Mouse (Mus musculus): ENCODE measurements at regions not wholly inside any gene's neighbourhood (a gene's known extent, or its start where the extent isn't known, plus 50 kb on each side); places are given as distances from the start of the nearest gene placed in this dataset.

DNA sequence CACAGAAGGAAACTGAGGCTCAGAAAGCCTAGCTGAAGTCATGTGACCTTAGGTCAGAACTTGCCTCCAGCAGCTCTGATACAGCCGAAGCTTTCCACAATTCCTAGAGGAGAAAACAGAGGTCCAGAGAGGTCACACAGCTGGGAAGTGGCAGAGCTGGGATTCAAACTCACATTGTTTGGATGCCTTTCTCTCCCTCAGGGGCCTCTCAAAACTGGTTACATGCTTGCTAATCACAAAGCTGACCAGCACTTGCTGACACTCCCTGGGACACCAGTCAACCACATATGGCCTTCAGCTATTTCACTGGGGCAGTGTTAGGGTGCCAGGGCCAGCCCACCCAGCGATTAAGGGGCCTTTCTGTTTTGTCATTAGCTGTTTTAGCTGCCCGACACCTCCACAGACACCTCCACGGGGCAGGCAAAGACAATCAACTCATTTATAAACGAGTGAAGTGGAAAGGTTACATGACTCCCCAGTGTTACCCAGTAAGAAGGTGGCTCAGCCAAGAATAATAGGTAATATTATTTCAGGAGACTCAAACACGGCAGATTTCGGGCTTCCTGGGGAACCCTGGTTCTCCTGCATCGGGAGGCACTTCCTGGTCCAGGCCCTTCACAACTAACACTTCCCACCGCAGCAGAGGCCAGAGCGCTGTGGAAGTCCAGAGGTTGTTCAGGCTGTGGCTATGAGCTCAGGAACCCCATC is 71.4 kb downstream of the 2410131K14Rik start:
- no peak overlapping the region for H3K9ac ChIP-seq (ENCODE audit: control insufficient read depth, low read depth, low read length, poor library complexity, severe bottlenecking)
- H3K79me2 ChIP-seq (ENCODE audit: control insufficient read depth, insufficient read depth, low read length, poor library complexity) = no peaks in the 10 kb centered on the region
- DNase-seq (ENCODE audit: low read depth, low spot score) = no peak
- H3K9me3 ChIP-seq (replicated peaks; ENCODE audit: insufficient read depth, low read length) = no peaks in the 10 kb centered on the region
- H3K4me3 ChIP-seq (ENCODE audit: control insufficient read depth in 1 of 2, insufficient read depth in 1 of 2, low read depth in 2 of 2, low read length in 2 of 2) = no peak overlapping the region
- no peak for TF ChIP-seq TBP (IDR thresholded peaks at IDR 0.05; ENCODE audit: low read depth, low read length)
- no peak for TF ChIP-seq MAFK (IDR thresholded peaks at IDR 0.05; ENCODE audit: borderline replicate concordance, low read depth, low read length)
- no peak for TF ChIP-seq ZNF384 (IDR thresholded peaks at IDR 0.05; ENCODE audit: low read depth, low read length)
- TF ChIP-seq TAL1 (IDR thresholded peaks at IDR 0.05; ENCODE audit: low read length) = no peak
- TF ChIP-seq CTCF (IDR thresholded peaks at IDR 0.05 in 2 of 3, conservative IDR thresholded peaks at IDR 0.05 in 1 of 3; ENCODE audit: control insufficient read depth in 1 of 3, insufficient read depth in 1 of 3, low read depth in 2 of 3, low read length in 3 of 3, poor library complexity in 1 of 3, severe bottlenecking in 1 of 3) = no peak
- TF ChIP-seq MYC (IDR thresholded peaks at IDR 0.05; ENCODE audit: low read depth, low read length) = no peak
- TF ChIP-seq MYB (IDR thresholded peaks at IDR 0.05; ENCODE audit: low read depth, low read length) = no peak
- no peak for TF ChIP-seq ZC3H11A (IDR thresholded peaks at IDR 0.05; ENCODE audit: low read depth, low read length)
- no peak for TF ChIP-seq ETS1 (IDR thresholded peaks at IDR 0.05; ENCODE audit: low read depth, low read length)
- no peaks in the 10 kb centered on the region for H3K36me3 ChIP-seq (ENCODE audit: control insufficient read depth in 1 of 2, insufficient read depth in 2 of 2, low read length in 2 of 2)
- H3K27me3 ChIP-seq (ENCODE audit: control insufficient read depth in 1 of 2, insufficient read depth in 2 of 2, low read length in 2 of 2) = no peaks in the 10 kb centered on the region
- no peaks in the 10 kb centered on the region for H3K4me1 ChIP-seq (ENCODE audit: control insufficient read depth in 1 of 2, insufficient read depth in 2 of 2, low read length in 2 of 2)
- no peak overlapping the region for H3K27ac ChIP-seq (ENCODE audit: control insufficient read depth, low read depth, low read length)

DNA sequence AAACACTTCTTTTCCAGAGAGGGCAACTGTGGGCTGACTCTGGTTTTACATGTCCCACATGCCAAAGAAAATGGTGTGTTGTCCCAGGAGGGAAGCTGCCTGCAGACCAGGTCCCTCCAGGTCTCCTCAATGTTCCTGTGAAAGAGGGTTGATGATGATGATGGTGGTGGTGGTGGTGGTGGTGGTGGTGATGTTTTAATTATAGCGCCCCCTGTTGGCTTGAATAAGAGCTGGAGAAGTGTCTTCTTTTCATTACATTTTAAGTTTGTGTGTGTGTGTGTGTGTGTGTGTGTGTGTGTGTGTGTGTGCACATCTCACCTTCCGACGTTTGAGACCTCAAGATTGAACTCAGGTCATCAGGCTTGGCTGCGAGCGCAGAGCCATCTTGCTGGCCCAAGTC is 73.0 kb downstream of the 2410131K14Rik start:
- Histone ChIP-seq H3K4me1 (ENCODE audit: control insufficient read depth in 1 of 2, insufficient read depth in 2 of 2, low read length in 2 of 2) (no peaks in the 10 kb centered on the region), H3K36me3 (ENCODE audit: control insufficient read depth in 1 of 2, insufficient read depth in 2 of 2, low read length in 2 of 2) (no peaks in the 10 kb centered on the region), H3K9me3 (replicated peaks; ENCODE audit: insufficient read depth, low read length) (no peaks in the 10 kb centered on the region), H3K27ac (ENCODE audit: control insufficient read depth, low read depth, low read length) (no peak overlapping the region), H3K79me2 (ENCODE audit: control insufficient read depth, insufficient read depth, low read length, poor library complexity) (no peaks in the 10 kb centered on the region), H3K9ac (ENCODE audit: control insufficient read depth, low read depth, low read length, poor library complexity, severe bottlenecking) (no peak overlapping the region), H3K27me3 (ENCODE audit: control insufficient read depth in 1 of 2, insufficient read depth in 2 of 2, low read length in 2 of 2) (no peaks in the 10 kb centered on the region), H3K4me3 (ENCODE audit: control insufficient read depth in 1 of 2, insufficient read depth in 1 of 2, low read depth in 2 of 2, low read length in 2 of 2) (no peak overlapping the region)
- TF ChIP-seq ZMIZ1 (IDR thresholded peaks at IDR 0.05; ENCODE audit: low read depth, low read length) (no peak), USF1 (IDR thresholded peaks at IDR 0.05; ENCODE audit: low read depth, low read length) (no peak), RAD21 (IDR thresholded peaks at IDR 0.05; ENCODE audit: low read depth, low read length) (no peak), MAX (IDR thresholded peaks at IDR 0.05; ENCODE audit: low read length) (no peak), MEF2A (IDR thresholded peaks at IDR 0.05; ENCODE audit: extremely low read depth, insufficient replicate concordance, low read depth, low read length, poor library complexity, severe bottlenecking) (no peak), POLR2AphosphoS5 (IDR thresholded peaks at IDR 0.05; ENCODE audit: borderline replicate concordance, low read depth, low read length) (no peak), MYB (IDR thresholded peaks at IDR 0.05; ENCODE audit: low read depth, low read length) (no peak), JUND (IDR thresholded peaks at IDR 0.05; ENCODE audit: low read depth, low read length) (no peak), TAL1 (IDR thresholded peaks at IDR 0.05; ENCODE audit: low read length) (no peak), ZNF384 (IDR thresholded peaks at IDR 0.05; ENCODE audit: low read depth, low read length) (no peak), CHD2 (IDR thresholded peaks at IDR 0.05; ENCODE audit: low read length) (no peak), SMC3 (IDR thresholded peaks at IDR 0.05; ENCODE audit: low read depth, low read length) (no peak), NRF1 (IDR thresholded peaks at IDR 0.05; ENCODE audit: insufficient read depth, low read depth, low read length, poor library complexity, severe bottlenecking) (no peak), KAT2A (conservative IDR thresholded peaks at IDR 0.05; ENCODE audit: low read depth, low read length) (no peak), ZKSCAN1 (IDR thresholded peaks at IDR 0.05; ENCODE audit: low read depth, low read length) (no peak), TBP (IDR thresholded peaks at IDR 0.05; ENCODE audit: low read depth, low read length) (no peak), GABPA (IDR thresholded peaks at IDR 0.05; ENCODE audit: low read depth, low read length) (no peak), CTCF (IDR thresholded peaks at IDR 0.05 in 2 of 3, conservative IDR thresholded peaks at IDR 0.05 in 1 of 3; ENCODE audit: control insufficient read depth in 1 of 3, insufficient read depth in 1 of 3, low read depth in 2 of 3, low read length in 3 of 3, poor library complexity in 1 of 3, severe bottlenecking in 1 of 3) (no peak; a peak in 1 of 6 replicates)
- no peak for DNase-seq (ENCODE audit: low read depth, low spot score)
